Mouse (Mus musculus): ENCODE results near the gene Nrp1.
A peak's percentile ranks its signal among the peaks of the same experiment; 100 is the strongest.

Gene Nrp1

DNA sequence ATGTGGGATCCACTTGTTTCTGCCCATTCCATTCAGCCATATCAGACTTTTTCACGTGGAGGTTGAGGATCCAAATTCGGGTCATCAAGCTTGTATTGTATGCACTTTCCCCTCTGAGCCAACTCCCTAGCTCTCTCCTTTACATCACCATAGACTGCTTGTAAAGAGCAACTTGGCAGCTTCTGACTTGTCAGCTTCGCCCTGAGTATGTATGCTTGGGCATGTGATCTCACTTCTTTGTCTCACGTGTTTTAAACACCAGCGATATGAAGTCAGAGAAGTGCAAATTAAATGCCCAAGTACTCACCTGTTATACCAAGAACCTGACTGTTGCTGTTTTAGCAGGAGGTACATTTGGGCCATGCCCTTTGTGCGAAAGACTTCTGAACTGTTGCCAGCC is 12.6 kb downstream of the Nrp1 start:
- no peak for DNase-seq (ENCODE audit: low spot score in 2 of 2)

DNA sequence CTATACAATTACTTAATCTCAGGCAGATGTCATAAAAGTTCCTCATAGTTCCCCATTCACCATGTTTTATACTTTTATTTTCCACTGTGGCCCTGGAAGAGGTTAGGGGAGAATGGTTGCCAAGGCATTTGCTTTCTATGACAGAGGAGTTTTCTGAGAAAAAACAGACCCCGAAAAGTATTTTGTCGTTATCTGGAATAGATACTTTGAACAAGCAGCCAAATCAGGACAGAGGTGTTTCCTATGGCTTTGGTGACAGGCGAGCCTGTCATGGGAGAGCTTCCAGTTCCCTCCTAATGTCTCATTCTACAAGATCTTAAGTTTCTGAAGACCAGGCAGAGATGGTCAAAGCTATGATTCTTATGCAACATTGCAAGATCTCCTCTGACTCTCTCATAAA is 13.4 kb downstream of the Nrp1 start:
- no peak for DNase-seq (ENCODE audit: low spot score in 2 of 2)

DNA sequence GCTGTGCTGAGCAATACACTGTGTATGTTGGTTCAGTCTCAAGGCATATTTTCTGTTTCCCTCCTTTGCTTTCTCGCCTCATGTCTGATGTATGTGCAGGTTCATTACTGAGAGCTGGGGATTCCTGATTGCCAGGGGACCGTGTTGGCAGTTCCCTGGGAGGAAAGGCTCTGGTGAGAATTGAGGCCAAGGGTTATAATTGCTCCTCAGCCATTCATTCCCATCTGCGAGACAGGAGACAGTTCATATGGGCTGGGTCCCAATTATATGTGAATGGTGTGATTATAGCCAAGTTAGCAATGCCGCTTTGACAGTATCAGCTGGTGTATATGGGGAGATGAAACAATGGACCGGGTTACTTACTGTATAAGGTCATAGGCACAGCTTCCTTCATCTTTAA is 14.3 kb downstream of the Nrp1 start:
- no peak for DNase-seq (ENCODE audit: low spot score in 2 of 2)

DNA sequence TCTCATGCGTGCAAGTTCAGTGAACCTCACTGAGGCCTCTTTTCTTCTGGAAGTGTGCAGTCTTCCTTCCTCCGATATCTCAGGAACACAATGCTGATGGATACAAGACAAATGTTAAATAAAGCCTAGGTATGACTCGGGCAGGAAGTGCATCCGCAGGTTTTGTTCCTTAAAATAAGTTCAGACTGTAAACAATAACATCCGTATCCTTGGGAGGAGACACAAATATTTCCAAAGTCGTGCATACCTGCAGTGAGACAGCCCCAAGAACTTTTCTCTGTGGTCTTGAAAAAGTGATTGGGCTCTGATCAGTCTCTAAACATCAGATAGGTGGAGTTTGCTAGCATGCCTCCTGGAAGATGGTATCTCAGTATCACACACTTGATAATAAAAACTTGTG is 15.0 kb downstream of the Nrp1 start:
- no peak for DNase-seq (ENCODE audit: low spot score in 2 of 2)

DNA sequence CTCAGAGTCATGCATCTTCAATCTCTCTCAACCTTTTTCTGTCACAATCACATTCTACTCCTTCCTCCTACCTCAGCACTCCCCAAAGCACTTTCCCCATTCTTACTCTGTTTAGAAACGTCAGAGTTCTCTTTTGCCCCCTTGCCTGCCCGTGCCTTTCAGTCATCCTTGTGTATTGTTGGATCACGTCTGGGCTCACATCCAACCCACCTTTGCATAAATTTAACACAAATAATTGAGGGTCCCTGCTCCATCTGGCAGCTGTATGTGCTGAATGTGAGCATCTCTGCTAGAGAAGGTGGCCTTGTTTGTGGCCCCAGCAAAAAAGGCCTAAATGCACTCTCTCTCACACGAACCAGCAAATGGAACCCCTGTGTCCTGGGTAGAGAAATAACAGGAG is 16.9 kb downstream of the Nrp1 start:
- no peak for DNase-seq (ENCODE audit: low spot score in 2 of 2)

DNA sequence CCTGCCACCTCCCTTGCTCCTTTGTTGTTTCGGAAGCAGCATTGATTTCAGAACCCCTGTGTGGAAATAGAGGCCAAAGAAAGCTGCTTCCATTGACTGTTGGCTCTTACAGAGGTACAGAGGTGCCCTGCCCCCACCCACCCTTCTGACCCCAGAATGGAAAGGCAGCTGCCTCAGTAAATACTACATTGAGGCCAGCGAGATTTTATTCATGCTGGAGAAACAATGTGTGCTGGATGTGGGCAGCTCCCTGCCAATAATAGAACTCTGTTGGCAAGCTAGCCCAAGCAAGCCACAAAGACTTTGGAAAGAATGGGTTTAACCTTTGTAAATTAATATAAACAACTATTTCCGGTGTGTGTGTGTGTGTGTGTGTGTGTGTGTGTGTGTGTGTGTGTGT is 24.8 kb downstream of the Nrp1 start:
- no peak for DNase-seq (ENCODE audit: low spot score in 2 of 2)

DNA sequence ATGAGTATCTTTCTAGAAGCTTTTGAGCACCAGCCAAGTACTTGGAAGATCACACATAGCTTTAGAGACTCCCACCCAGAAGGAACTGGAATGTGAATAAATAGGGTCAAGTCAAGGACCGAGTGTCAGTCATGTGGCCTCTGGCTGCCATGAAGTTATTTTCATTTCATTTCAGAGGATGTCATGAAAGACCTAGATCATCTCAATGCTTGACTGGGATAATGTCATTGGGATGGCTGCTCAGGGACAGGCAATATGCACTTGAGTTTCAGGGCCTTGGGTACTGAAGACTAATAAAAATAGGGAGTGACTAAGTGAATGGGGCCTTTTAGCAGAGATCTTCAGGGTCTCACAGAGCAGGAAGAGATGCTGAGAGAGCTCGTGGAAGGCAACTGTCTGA is 26.0 kb downstream of the Nrp1 start:
- DNase-seq (ENCODE audit: low spot score in 2 of 2): no peak

DNA sequence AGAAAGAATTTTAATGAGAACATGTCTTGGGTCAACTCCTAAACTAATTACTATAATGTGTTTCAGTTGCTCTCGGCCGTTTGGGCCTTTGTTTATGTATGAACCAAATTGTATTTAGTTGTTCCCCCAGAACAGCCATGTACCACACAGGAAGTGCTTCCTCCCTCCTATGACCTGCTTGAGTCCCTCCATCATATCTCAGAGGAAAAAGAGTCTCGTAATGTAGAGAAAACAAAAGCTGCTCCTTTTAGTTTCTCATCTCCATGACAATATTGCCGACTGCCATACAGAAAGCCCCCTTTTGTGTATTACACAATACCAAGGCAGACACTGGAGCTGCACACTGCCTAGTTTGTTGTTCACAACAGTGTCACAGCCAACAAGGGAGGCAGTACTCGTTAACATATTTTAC is 26.5 kb downstream of the Nrp1 start:
- DNase-seq (ENCODE audit: low spot score in 2 of 2): no peak

DNA sequence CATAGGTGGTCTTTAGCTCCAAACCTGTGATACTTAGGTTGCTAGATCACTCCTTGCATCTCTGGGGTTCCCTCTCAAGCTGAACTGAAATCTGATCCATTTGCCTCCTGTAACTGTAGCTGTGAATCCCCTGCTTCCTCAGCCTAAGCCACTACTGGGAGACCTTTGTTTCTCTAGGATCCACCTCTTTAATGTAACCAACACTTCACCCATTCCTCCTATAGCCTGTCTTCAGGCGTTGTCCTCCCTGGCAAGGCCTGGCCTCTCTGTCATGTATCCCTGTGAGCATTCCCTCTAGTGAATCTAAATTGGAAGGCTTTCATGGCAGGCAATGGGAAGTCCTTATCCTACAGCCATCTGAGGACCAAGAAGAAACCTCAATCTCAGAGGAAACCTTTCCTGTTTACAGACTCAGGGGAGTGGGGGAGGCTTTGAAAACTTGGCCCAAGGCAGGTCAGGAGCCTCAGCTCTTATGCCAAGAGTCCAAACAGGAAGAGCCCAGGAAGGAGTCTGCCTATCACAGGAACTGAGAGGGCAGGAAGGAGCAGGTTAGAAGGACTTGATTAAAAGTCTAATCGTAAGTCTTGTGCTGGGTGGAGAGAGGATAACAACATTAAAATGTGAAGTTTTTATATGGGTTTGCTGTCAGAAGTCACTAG is 28.7 kb downstream of the Nrp1 start:
- DNase-seq (ENCODE audit: low spot score in 2 of 2): no peak

DNA sequence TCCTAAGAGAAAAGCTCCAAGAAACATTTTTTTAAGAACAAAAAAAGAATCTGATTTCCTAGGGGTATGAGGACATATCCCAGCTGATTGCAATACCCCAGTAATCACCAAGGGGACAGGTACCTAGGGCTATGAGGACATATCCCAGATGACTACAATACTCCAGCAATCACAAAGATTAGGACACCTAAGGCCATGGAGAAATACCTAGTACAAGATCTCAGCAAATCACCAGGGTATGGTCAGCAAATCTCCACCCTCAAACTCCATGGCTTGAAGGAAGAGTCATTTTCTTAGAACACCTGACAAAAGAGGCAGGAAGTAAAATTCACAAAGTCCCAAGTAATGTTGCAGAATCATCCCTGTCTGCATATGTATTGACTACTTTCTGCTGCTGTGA is 32.4 kb downstream of the Nrp1 start:
- no peak for DNase-seq (ENCODE audit: low spot score in 2 of 2)

DNA sequence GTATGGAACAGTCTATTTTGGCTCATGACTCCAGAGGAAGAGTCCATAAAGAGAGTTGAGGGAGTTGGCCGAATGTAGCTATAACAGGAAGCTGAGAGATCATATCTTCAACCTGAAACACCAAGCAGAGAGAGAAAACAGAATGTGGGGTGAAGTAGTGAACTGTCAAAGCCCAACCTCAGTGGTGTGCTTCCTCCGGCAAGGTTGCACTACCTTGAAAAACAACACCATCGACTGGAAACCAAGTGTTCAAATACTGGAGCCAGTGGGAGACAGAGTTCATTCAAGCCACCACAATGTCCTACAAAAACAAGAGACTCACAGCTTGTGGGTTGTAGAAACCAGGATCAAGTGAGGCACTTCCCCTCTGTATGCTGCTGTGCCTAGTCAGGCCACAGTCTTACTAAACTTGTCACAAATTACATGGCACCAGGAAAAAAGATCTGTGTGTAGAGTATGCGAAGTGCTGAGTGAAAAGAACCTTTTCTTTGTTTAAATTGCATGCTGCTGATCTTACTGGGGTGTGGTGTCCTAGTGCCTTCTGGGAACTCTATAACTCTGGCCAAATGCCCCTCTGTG is 32.9 kb downstream of the Nrp1 start:
- DNase-seq (ENCODE audit: low spot score in 2 of 2): no peak

DNA sequence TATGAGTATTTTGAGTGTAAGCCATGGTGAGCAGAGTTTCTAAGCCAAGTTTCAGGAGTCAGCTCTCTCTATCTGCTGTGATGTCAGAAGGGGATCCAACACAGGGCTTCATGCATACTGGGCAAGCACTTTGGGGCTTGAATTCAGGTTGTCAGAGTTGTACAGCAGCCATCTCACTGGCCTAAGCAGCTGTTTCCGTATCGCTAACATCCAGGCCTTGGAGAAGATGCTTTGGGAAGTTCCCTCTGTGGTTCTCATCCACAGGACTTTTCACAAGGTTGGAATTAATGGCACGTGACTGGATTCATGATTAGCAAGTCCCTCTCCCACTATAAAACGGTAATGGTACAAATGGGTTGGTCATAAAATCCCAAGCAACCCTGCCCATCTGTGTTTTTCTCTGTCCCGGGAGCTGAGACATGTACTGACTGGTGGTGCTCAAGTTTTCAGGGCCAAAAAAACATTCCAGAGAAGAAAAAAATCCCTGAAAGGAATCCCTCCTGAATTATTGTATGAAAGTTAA is 36.3 kb downstream of the Nrp1 start:
- DNase-seq (ENCODE audit: low spot score in 2 of 2): no peak

DNA sequence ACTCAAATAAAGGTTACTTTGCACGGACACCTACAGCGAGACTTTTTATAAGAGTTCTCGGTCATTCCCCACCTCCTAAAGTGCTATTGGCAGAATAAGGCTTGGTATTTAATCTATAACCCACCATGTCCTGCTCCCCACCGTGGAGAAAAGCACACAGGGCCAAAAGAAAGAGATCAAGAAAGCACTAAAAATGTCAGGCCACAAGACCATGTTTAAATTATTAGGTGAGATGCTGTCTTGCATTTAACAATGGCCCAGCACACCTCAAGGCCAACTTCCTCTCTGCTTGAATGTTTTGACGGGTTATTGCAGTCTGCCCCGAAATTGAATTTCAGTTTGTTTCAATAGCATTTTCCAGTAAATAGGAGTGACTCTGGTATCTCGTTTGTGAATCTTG is 38.6 kb downstream of the Nrp1 start:
- no peak for DNase-seq (ENCODE audit: low spot score in 2 of 2)

DNA sequence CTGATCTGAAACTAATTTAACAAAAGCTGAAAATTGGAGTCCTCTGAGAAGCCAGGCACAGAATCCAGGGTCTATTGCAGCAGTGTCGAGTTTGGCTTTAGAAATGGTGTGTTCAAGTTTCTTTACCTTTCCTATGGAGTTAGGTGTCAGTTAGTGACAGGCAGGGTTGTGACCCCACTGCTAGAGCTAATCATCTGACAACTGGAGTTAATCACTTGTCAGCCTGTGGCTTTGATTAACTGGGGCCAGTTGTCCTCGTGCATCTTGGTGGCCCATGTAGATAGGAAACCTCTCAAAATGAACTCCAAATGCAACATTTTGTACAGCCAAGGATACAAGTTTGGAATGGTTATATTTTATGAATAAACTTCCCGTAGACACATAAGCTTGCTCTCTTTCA is 39.0 kb downstream of the Nrp1 start:
- no peak for DNase-seq (ENCODE audit: low spot score in 2 of 2)

DNA sequence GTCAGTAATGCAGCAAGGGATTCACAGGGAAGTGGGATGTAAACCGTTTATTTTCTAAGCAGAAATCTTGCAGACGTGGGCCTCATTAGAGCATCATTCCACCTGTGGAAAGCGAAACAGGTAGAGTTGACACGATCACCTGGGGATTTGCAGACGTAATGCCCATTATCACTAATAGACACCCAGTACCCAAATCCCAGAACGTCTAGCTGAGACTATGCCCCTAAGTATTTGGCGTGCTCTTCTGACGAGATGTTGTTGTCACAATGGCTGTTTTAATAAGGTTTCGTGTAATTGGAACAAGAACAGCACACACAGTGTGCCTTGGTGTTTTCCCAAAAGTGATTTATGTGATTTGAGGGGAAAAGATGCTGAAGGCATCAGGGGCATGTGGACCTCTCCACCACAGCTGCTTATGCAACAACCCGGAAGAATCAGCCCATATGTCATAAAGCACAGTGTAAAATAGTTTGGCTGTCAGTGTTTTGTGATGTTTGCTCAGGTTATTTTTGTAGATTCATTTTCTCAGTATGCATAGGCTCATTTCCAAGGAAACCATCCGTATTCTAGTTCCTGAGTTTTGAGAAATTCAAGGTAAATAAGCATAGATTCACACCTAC is 40.2 kb downstream of the Nrp1 start:
- no peak for DNase-seq (ENCODE audit: low spot score in 2 of 2)

DNA sequence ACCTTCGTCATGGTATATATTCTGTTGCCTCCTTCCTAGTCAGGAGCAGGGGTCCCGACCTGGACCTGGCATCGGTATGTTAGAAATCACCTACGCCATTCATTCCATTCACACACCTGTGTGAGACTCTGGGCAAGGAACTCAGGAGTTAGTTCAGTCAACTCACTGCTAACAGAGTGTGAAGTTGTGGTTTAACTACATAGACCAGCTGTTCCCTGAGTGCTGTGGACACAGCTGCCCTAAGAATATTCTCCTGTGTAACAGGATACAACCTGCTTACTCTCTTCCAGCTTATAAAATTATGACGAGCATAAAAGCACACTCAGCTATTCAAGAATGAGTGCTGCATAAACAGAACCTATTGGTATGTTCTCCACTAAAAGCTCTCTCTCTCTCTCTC is 41.9 kb downstream of the Nrp1 start:
- no peak for DNase-seq (ENCODE audit: low spot score in 2 of 2)

DNA sequence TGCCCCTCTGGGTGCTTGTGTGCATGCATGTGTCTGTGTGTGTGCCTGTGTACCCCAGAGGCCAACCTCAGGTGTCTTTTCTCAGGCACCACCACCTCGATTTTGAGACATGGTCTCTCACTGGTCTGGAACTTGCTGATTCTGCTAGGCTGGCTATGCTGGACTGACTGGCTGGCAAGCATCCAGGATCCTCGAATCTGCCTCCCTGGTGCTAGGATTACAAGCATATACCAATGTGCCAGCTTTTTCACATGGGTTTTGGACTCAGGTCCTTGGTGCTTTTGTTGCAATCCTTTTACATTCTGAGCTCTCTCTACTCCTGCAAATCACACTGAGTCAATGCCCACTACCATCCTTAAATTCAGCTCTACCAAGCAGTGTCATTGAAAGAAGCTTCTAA is 46.5 kb downstream of the Nrp1 start:
- DNase-seq (ENCODE audit: low spot score in 2 of 2): no peak

DNA sequence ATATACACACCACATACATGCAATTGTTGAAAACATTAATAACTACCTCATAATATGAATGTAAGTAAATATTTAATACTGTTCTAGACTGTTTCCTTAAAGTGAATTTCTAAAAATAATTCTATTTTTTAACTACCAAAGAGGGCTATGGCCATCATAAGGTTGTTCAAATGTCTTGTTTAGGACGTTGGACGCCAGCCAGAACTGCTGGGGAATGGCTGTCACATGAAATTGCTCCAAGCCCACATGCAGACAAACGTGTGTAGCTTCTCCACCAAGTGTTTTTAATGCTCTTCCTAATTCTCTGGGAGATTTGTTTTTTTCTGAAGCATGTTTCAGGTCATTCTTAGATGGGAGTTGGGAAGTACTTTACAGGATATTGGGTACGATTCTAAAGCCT is 55.0 kb downstream of the Nrp1 start:
- no peak for DNase-seq (ENCODE audit: low spot score in 2 of 2)

DNA sequence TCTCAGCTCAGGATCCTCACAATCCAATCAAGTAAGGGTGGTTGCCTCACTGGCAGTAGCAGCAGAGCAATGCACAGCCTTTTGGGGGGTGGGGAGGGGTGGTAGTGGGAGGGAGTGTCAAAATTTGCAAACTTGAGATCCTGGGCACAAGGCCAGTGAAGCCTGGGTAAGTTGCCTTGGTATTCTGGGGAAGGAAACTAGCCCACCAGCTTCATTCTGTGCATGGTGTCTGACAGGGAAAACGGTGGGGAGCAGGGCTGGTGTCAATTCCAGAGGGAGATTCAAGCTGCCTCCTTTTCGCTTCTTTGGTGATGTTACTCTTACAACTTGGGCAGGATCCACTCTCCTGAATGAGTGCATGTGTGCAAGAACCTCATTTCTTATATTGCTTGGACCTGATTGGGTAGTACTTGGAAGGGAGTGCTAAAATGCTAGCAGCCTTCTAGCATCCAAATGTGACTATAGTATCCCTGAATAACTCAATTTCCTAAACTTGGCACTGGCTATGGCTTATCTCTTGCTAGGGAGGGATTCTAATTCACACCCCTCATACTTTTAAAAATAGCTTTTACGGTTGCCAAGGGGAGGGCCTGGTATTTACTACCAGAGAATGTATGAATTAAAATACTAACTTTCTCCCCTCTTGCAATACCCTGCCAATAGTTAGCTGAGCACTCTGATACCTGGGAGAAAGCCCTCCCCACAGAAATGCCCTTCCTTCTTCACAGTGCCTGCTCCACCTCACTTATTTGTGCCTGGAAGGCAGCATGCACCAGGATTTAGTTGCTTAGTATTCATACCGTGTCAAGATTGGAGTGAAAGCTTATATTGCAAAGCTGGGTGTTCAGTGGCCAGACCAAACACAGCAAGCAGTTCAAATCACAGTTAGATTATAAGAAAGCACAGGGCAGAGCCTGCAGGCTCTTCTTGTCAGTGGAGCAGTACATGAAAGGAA is 57.6 kb downstream of the Nrp1 start:
- peak; percentile 33 for DNase-seq (ENCODE audit: low spot score in 2 of 2)

DNA sequence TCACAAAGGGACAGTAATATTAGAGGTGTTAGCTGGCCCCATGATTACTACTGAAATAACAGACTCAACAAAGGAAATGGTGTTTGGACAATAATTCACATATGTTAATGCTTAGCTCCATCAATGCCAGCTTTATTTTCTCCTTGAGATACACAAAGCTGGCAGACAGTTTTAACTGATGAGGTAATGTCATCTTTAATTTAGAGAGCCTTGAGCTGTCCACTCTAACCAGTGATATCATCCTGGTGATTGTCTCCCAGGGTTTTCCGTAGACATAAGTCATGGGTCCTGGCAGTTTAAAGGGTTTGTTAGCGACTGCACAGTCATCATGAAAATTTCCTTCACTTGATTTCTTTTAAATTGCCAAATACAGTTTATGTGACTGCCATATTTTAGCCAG is 58.5 kb downstream of the Nrp1 start:
- no peak for DNase-seq (ENCODE audit: low spot score in 2 of 2)

DNA sequence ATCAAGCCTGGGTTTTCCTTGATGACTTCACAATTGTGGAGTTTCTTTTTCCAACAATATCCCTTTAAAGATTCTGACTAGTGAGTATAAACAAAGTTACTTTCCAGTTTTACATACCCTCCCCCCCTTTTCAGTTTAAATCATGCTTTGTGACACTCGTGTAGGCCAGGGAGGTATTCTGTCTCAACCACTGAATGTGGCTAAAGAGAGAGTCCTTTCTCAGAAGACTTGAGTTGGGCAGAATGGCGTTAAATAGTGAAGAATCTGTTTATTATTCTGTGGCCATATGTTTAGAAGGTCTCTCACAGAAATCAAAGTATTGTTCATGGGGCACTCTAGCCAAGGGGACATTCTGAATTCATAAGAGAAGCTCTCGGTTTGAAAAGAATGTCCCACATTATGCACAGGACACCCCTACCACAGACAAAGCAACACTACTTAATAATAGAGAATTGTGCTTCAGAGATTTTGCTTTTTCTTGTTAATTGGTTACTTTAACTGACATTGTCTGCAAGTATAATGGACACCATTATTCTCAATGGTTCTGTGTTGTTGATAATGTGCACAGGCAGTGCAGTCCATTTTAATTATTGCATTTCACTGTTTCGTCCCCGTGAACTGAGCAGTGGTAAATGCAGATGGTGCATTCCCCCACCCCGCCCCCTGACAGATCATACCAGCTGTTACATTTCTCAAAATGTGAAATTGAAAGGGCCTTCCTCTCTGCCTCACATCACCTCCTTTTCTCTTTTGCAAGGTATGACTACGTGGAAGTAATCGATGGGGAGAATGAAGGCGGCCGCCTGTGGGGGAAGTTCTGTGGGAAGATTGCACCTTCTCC is 59.8 kb downstream of the Nrp1 start:
- no peak for DNase-seq (ENCODE audit: low spot score in 2 of 2)

Data from frontal cortex, postnatal 25 days (tissue).